Mouse (Mus musculus): ENCODE results near the gene Acvr2b. TPM values are rescaled to one million over a fixed set of nuclear protein-coding genes. Genes with fewer than 3 reads are reported as not detected.

Acvr2b gene
- polyA plus RNA-seq, 1 experiment: 6.2 TPM

GRCm38 (mm10) chr9:119404090-119404489 lies 2.2 kb downstream of the Acvr2b start:
- Histone ChIP-seq H3K27ac (ENCODE audit: insufficient read depth, low read depth, low read length) (no peak overlapping the region), H3K27me3 (replicated peaks; ENCODE audit: control insufficient read depth, insufficient read depth, low read length) (no peaks in the 10 kb centered on the region), H3K4me1 (ENCODE audit: control insufficient read depth, insufficient read depth, low read length) (peaks cover 21% of the 10 kb centered on the region), H3K36me3 (ENCODE audit: control insufficient read depth, insufficient read depth, low read length) (no peaks in the 10 kb centered on the region), H3K4me3 (ENCODE audit: insufficient read depth, low read depth, low read length) (no peak overlapping the region)
- TF ChIP-seq CTCF (conservative IDR thresholded peaks at IDR 0.05; ENCODE audit: insufficient read depth, insufficient read length, low read depth, low read length) (no peak), POLR2A (IDR thresholded peaks at IDR 0.05; ENCODE audit: low read depth, low read length) (no peak)
- no peak for DNase-seq
- 87% methylated on average over 5 of the region's 5 CpGs for WGBS

- TF ChIP-seq POLR2A (IDR thresholded peaks at IDR 0.05; ENCODE audit: low read depth, low read length): no peak
- no peak for TF ChIP-seq CTCF (conservative IDR thresholded peaks at IDR 0.05; ENCODE audit: insufficient read depth, insufficient read length, low read depth, low read length)
- peak; percentile 93 for DNase-seq
- Histone ChIP-seq H3K27me3 (replicated peaks; ENCODE audit: control insufficient read depth, insufficient read depth, low read length) (no peaks in the 10 kb centered on the region), H3K4me3 (ENCODE audit: insufficient read depth, low read depth, low read length) (peak overlapping the region; percentile 24), H3K27ac (ENCODE audit: insufficient read depth, low read depth, low read length) (peak overlapping the region; percentile 79), H3K4me1 (ENCODE audit: control insufficient read depth, insufficient read depth, low read length) (peaks cover 26% of the 10 kb centered on the region), H3K36me3 (ENCODE audit: control insufficient read depth, insufficient read depth, low read length) (no peaks in the 10 kb centered on the region)
- WGBS: 31% methylated on average over 15 of the region's 15 CpGs
Measured at GRCm38 (mm10) chr9:119407884-119408283, 6.0 kb downstream of the Acvr2b start.

GRCm38 (mm10) chr9:119408898-119409664 lies 7.2 kb downstream of the Acvr2b start:
- no peaks in the 10 kb centered on the region for H3K36me3 ChIP-seq (ENCODE audit: control insufficient read depth, insufficient read depth, low read length)
- H3K4me1 ChIP-seq (ENCODE audit: control insufficient read depth, insufficient read depth, low read length): peaks cover 26% of the 10 kb centered on the region
- no peaks in the 10 kb centered on the region for H3K27me3 ChIP-seq (replicated peaks; ENCODE audit: control insufficient read depth, insufficient read depth, low read length)
- H3K27ac ChIP-seq (ENCODE audit: insufficient read depth, low read depth, low read length): peak overlapping the region; percentile 46
- H3K4me3 ChIP-seq (ENCODE audit: insufficient read depth, low read depth, low read length): no peak overlapping the region
- 48% methylated on average over 11 of the region's 11 CpGs for WGBS
- DNase-seq: peak; percentile 44
- TF ChIP-seq POLR2A (IDR thresholded peaks at IDR 0.05; ENCODE audit: low read depth, low read length): no peak
- TF ChIP-seq CTCF (conservative IDR thresholded peaks at IDR 0.05; ENCODE audit: insufficient read depth, insufficient read length, low read depth, low read length): no peak

GRCm38 (mm10) chr9:119409864-119410263 lies 7.9 kb downstream of the Acvr2b start:
- Histone ChIP-seq H3K4me3 (ENCODE audit: insufficient read depth, low read depth, low read length) (no peak overlapping the region), H3K27ac (ENCODE audit: insufficient read depth, low read depth, low read length) (peak overlapping the region; percentile 21), H3K4me1 (ENCODE audit: control insufficient read depth, insufficient read depth, low read length) (peaks cover 26% of the 10 kb centered on the region), H3K36me3 (ENCODE audit: control insufficient read depth, insufficient read depth, low read length) (no peaks in the 10 kb centered on the region), H3K27me3 (replicated peaks; ENCODE audit: control insufficient read depth, insufficient read depth, low read length) (no peaks in the 10 kb centered on the region)
- DNase-seq: peak; percentile 69
- WGBS: 40% methylated on average over 5 of the region's 5 CpGs
- no peak for TF ChIP-seq POLR2A (IDR thresholded peaks at IDR 0.05; ENCODE audit: low read depth, low read length)
- no peak for TF ChIP-seq CTCF (conservative IDR thresholded peaks at IDR 0.05; ENCODE audit: insufficient read depth, insufficient read length, low read depth, low read length)

GRCm38 (mm10) chr9:119418025-119418424 lies 16.1 kb downstream of the Acvr2b start:
- Histone ChIP-seq H3K4me3 (ENCODE audit: insufficient read depth, low read depth, low read length) (no peak overlapping the region), H3K36me3 (ENCODE audit: control insufficient read depth, insufficient read depth, low read length) (no peaks in the 10 kb centered on the region), H3K27ac (ENCODE audit: insufficient read depth, low read depth, low read length) (peak overlapping the region; percentile 16; the same call in 1 of the 2 replicates), H3K4me1 (ENCODE audit: control insufficient read depth, insufficient read depth, low read length) (no peaks in the 10 kb centered on the region), H3K27me3 (replicated peaks; ENCODE audit: control insufficient read depth, insufficient read depth, low read length) (no peaks in the 10 kb centered on the region)
- TF ChIP-seq POLR2A (IDR thresholded peaks at IDR 0.05; ENCODE audit: low read depth, low read length): no peak
- no peak for TF ChIP-seq CTCF (conservative IDR thresholded peaks at IDR 0.05; ENCODE audit: insufficient read depth, insufficient read length, low read depth, low read length)
- no peak for DNase-seq
- WGBS: 50% methylated on average over 18 of the region's 18 CpGs

GRCm38 (mm10) chr9:119419852-119420438 lies 18.0 kb downstream of the Acvr2b start:
- DNase-seq: no peak
- peaks cover 1% of the 10 kb centered on the region for H3K4me1 ChIP-seq (ENCODE audit: control insufficient read depth, insufficient read depth, low read length)
- H3K4me3 ChIP-seq (ENCODE audit: insufficient read depth, low read depth, low read length): no peak overlapping the region
- TF ChIP-seq CTCF (conservative IDR thresholded peaks at IDR 0.05; ENCODE audit: insufficient read depth, insufficient read length, low read depth, low read length) (no peak), POLR2A (IDR thresholded peaks at IDR 0.05; ENCODE audit: low read depth, low read length) (no peak)
- 83% methylated on average over 12 of the region's 12 CpGs for WGBS
- no peaks in the 10 kb centered on the region for H3K36me3 ChIP-seq (ENCODE audit: control insufficient read depth, insufficient read depth, low read length)
- H3K27me3 ChIP-seq (replicated peaks; ENCODE audit: control insufficient read depth, insufficient read depth, low read length): no peaks in the 10 kb centered on the region
- no peak overlapping the region for H3K27ac ChIP-seq (ENCODE audit: insufficient read depth, low read depth, low read length)

- H3K4me1 ChIP-seq (ENCODE audit: control insufficient read depth, insufficient read depth, low read length): peaks cover 13% of the 10 kb centered on the region
- 24% methylated on average over 7 of the region's 7 CpGs for WGBS
- peak; percentile 78 for DNase-seq
- no peak overlapping the region for H3K27ac ChIP-seq (ENCODE audit: insufficient read depth, low read depth, low read length)
- TF ChIP-seq POLR2A (IDR thresholded peaks at IDR 0.05; ENCODE audit: low read depth, low read length) (no peak), CTCF (conservative IDR thresholded peaks at IDR 0.05; ENCODE audit: insufficient read depth, insufficient read length, low read depth, low read length) (no peak)
- no peaks in the 10 kb centered on the region for H3K27me3 ChIP-seq (replicated peaks; ENCODE audit: control insufficient read depth, insufficient read depth, low read length)
- no peak overlapping the region for H3K4me3 ChIP-seq (ENCODE audit: insufficient read depth, low read depth, low read length)
- H3K36me3 ChIP-seq (ENCODE audit: control insufficient read depth, insufficient read depth, low read length): no peaks in the 10 kb centered on the region
Measured at GRCm38 (mm10) chr9:119425217-119425975, 23.5 kb downstream of the Acvr2b start.
